Mouse (Mus musculus) telencephalon, adult 2 months (tissue): Measurements from ENCODE around the gene Bloc1s2.
"Not testable (repeated sequence)": the region's sequence is repeated elsewhere in the genome, so short reads cannot be mapped to it uniquely, and the experiment has no call there.

ENCODE experiments used
- DNase-seq: peaks from one replicate; pipeline ENCODE4 v3.0.0-alpha.2; 2011; ENCODE audit warnings: low read depth, low spot score

Gene Bloc1s2

DNA sequence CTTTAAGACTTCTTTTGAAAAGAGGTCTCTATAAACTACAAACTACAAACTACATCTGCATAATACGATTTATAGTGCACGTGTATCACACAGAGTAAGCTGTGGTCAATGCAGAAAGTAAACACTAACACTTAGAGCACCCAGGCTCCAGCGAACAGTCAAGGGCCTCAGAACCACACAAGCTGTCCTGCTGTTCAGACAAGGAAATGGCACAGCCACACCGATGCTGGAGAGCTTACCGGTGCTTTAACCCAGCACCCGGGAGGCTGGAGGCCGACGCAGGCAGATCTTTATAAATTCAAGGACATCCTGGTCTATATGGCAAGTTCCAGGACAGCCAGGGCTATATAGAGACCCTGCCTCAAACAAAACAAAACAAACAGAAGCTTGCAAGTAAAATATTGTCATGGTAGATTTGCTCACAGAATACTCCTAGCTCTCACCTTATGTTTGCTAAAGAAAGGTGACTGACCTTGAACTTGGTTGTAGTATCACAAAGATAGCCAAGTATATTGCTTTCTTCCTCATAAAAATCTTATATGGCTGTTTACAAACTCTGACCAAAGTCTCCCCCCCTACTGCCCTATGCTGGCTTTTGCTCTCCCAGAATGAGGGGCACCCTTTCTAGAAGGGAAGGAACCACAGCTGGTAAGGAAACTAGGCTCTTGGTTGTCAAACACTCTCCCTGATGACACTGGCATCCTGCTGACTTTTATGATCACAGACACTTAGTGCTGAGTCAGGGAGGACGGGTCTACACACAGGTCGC lies 18.3 kb downstream of the Bloc1s2 start:
- DNase-seq = no peak

DNA sequence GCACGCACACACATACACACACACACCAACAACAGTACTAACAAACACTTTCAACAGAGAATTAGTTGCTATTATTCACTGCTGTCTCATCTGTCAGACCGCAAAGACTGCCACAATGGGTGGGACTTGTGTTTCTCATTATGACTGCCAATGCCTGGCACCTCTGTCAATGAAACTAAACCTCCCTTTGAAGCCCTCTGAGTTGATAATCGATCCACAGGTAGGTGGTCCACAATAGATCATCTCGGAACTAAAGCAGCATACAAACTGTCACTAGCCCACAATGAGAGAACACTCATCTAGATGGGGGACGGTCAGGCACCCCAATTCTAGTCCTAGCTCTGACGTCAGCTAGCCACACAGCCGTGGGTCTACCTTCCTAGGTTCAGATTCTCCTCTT lies 25.1 kb downstream of the Bloc1s2 start:
- DNase-seq = no peak

DNA sequence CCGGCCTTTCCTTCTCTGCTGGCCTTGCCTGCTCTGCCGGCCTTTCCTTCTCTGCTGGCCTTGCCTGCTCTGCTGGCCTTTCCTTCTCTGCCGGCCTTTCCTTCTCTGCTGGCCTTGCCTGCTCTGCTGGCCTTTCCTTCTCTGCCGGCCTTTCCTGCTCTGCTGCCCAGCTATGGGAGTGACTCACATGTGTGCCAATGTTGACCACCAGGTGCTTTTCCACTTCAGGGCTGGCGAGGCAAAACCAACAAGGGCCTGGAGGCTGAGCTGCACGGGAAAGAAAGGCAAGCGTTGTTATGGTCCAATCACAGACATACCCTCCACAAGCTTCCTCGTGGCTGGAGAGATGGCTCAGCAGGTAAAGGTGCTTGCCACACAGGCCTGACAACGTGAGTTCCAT lies 25.6 kb downstream of the Bloc1s2 start:
- not testable (repeated sequence) for DNase-seq

DNA sequence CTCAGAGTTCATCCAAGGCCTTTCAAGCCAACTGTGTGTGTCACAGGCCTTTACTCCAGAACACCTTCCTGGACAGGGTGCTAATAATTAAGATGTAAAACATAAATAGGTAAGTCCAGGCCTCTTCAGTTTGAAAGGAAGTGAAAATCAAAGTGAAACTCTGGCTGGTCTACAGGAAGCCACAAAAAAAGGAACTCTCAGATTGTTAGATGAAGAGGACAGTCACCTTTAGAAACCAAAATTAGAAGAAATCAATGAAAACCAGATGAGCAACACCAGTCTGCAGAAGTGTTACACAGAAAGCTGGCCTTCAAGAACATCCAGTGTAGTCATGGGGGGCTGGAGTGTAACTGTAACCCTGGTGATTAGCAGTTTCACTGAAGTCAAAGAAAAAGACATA lies 28.5 kb downstream of the Bloc1s2 start:
- DNase-seq = no peak

DNA sequence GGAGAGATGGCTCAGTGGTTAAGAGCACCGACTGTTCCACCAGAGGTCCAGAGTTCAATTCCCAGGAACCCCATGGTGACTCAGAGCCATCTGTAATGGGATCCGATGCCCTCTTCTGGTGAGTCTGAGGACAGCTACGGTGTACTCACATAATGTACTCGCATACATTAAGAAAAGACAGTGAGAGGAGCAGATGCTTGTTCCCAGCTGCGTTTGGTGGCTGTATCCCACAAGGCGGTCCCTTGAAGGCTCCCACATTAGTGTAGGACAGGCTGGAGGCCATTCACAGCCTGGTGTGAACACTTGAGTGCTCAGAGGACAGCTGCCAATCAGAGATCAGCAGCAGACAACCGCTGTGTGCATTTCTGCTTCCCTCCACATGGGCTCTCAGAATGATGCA lies 34.5 kb downstream of the Bloc1s2 start:
- DNase-seq = no peak

DNA sequence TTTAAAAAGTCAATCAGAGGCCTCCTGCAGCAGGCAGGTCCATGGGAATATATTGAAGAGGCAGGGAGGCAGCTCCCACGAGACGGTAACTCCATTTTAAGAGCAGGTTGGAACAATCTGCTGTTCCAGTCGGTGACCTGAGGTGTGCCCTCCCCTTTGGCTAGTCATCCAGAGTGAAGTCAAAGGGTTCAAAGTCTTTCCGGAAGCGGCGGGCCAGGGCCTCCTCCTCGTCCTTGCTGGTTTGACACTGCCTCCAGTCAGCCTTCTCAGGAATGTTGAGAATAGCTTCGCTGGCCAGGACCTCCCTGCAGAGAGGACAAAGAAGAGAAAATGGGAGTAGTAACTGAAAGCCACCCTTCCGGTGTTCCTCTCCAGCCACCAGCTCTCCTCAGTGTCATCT lies 35.9 kb downstream of the Bloc1s2 start:
- DNase-seq = no peak

DNA sequence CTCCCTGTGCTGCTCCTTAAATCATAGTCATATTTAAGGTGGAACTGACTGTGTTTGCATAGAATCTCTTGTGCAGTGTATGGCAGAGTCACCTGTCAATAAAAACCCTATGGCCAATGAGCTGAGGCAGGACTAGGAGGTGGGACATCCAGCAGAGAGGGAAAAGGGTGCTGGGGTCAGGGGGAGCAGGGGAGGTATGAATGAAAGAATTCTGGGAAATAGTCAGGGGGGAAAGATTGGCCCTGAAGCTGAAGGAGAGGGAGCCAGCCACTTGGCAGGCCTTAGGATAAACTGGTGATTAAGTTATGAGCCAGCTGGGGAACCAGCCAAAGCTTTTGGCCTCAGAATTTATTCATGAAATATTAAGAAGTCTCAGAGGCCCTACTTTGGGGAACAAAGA lies 37.2 kb downstream of the Bloc1s2 start:
- no peak for DNase-seq

DNA sequence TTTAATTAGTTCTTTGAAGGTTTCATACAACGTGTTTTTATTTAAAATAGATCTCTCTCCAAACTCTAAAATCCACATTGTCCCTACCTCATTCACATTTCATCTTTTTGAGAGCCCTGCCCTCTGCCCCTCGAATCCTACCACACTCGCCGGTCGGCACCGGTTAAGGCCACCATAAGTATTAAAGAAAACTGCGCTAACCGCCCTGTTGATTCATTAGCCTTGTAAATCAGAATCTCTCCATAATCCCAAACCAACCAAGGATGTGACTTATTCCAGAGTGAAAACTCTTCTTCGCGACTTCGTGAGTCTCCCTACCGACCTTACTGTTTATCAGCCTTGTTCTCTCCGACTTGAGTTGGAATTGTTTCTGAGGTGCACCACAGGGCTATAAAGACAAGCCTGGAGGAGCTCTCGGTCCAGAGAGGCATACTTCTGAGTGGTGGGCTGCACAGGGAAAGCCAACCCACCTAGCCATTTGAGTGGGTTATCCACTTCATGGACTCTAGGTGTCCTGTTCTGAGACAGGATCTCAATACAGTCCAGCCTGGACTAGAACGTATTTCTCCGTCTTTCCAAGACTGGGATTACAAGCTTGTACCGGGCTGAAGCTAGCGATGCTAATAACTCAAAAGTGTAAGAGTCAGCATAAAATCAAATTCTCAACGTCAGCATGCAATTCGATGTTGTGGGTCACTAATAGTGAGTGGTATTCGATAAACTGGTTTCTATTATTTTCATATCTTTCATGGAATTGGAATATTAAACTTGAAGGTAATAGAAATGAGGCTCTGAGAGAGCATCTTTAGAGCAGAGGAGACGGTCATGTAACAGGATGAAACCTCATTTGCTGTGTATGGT lies 38.4 kb downstream of the Bloc1s2 start:
- no peak for DNase-seq

DNA sequence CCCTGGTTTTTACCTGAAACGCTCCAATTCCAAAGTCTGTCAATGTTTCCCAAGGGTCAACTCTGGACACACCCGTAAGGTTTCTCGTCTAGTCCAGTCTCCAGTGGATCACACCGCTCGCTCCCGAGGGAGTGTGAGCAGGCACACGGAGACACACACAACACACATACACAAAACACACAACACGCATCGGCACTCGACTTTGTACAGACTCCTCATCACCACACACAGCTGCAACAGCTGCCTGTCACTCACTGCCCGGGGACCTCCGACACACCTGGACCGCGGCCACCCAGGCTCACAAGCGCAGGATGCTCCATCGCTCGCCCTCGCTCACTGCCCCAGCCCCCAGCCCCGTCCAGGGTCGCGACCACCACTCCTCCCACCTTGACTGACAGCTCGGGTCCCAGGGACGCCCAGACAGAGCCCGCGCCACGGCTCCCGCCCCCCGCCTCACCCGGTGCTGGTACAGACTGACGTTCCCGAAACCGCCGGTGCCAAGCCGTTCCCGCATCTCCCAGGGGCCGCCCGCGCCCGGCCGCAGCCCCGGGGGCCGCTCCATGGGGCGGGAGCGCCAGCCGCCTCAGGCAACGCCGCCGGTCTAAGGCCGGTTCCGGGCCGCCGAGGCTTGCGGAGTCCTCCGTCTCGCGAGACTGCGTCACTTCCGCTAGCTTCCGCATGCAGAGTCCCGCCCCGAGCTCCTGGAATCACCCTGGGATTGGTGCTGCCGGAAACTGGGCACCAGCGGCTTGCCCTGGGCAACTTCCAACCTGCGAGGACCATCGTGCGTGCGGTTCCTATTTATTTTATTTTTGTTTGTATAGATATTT lies 39.2 kb downstream of the Bloc1s2 start, which contains the start of gene Chuk:
TSS of gene Chuk (minus strand) at position 650 of the 830 bp plus-strand sequence.
- DNase-seq = peak; percentile 90

DNA sequence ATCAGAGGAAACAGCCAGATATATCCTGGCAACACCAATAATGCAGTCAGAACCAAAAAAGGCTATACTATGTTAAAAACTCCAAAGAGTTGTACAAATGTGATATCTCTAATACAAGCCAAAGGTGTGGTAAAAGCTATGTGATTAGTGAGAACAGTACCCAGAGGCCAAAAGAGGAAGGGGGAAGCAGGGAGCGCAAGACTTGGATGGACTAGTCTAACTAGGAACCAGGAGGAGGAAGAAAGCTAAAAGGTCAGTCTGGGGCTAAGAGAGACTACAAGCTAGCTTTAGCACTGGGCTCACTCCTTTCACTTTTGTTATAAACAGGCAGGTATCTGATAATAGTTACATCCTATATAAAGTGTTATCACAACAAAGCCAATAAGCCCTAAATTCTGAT lies 41.9 kb downstream of the Bloc1s2 start:
- DNase-seq = no peak

DNA sequence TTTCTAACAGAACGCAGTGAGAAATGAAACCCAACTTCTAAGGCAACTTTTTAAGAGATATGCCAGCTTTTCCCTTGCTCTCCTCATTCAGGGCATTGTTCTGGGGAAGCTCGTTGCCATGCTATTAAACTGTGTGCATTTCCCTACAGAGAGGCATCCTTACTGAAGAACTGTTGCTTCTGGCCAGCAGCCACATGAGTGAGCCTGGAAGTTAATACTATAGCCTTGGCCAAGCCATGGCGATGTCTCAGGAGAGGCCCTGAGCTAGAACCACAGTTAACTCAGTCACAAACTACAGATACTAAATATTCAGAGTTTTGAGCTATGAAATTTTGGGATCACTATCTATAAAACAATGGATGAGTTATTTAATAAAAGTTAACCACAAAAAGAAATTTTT lies 43.2 kb downstream of the Bloc1s2 start:
- no peak for DNase-seq

DNA sequence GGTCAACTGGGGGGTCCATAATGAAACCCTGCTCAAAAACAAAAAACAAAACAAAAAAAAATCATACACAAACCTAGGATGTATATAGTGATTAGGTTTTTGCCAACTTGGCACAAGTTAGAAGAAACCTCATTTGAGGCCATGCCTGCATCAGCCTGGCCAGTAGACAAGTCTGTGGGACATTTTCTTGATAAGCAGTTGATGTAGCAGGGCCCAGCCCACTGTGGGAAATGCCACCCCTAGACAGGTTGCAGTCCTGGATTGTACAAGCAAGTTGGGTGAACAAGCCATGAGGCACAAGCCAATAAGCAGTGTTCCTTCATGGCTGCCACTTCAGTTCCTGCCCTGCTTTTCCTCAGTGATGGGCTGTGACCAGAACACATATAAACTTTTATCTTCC lies 45.4 kb downstream of the Bloc1s2 start:
- DNase-seq = no peak
